Mouse (Mus musculus) intestine, postnatal 0 days (tissue): ENCODE results near the gene Rarb. TPM values are rescaled to one million over a fixed set of nuclear protein-coding genes. Genes with fewer than 3 reads are reported as not detected.

Experiments
- ATAC-seq: fragments of 200-750 bp; cut with Nextera tagmentation; 2 replicates; pipeline ENCODE4 v1.8.0; 2017; ENCODE audit warnings: mild to moderate bottlenecking, moderate TSS enrichment, moderate library complexity
- H3K27ac ChIP-seq: fragments of 300-500 bp; sonication (generic); 2 replicates; pipeline ENCODE4 v1.5.1; 2014; ENCODE audit warnings: mild to moderate bottlenecking, low read depth, low read length, moderate library complexity
- H3K27me3 ChIP-seq: fragments of 300-500 bp; sonication (generic); replicated peaks from 2 replicates; pipeline ENCODE4 v1.6.1; 2014; ENCODE audit warnings: low read length, mixed read lengths; ENCODE audit not compliant: control insufficient read depth, insufficient read depth
- H3K36me3 ChIP-seq: fragments of 300-500 bp; sonication (generic); 2 replicates; pipeline ENCODE4 v1.6.1; 2014; ENCODE audit warnings: mild to moderate bottlenecking, moderate library complexity; ENCODE audit not compliant: control insufficient read depth, insufficient read depth
- H3K4me1 ChIP-seq: fragments of 300-500 bp; sonication (generic); replicated peaks from 2 replicates; pipeline ENCODE4 v1.6.1; 2014; ENCODE audit warnings: antibody characterized with exemption, low read length, mixed read lengths; ENCODE audit not compliant: control insufficient read depth, insufficient read depth
- H3K4me2 ChIP-seq: fragments of 300-500 bp; sonication (generic); replicated peaks from 2 replicates; pipeline ENCODE4 v1.6.1; 2014; ENCODE audit warnings: low read depth, mild to moderate bottlenecking, moderate library complexity
- H3K4me3 ChIP-seq: fragments of 300-500 bp; sonication (generic); 2 replicates; pipeline ENCODE4 v1.5.1; 2014; ENCODE audit warnings: low read depth, low read length
- H3K9ac ChIP-seq: fragments of 300-500 bp; sonication (generic); 2 replicates; pipeline ENCODE4 v1.6.1; 2014; ENCODE audit warnings: mild to moderate bottlenecking, low read depth, low read length
- H3K9me3 ChIP-seq: fragments of 300-500 bp; sonication (generic); 2 replicates; pipeline ENCODE4 v1.6.1; 2016; ENCODE audit warnings: mixed run types; ENCODE audit not compliant: control insufficient read depth
- CTCF ChIP-seq: sonication (generic); IDR thresholded peaks from 2 replicates; pipeline ENCODE4 v1.5.1; 2016; ENCODE audit warnings: low read depth, mild to moderate bottlenecking, control low read depth, antibody characterized with exemption, moderate library complexity
- WGBS: fragments of 180-500 bp; shearing (Covaris S2); extraction: QIAGEN DNeasy Blood & Tissue Kit; methylation state at CpG from one replicate; pipeline ENCODE4 v1.1.7; 2014; 5-methylcytosine and 5-hydroxymethylcytosine counted together
- polyA plus RNA-seq: library from polyadenylated mRNA; unstranded; fragments of >200 nt; fragmentation: Nextera tagmentation; extraction: Ambion mirVana; gene quantifications from 2 replicates; pipeline ENCODE4 v1.2.1, GENCODE M21; 2015

Rarb gene
- polyA plus RNA-seq, 1 experiment from 2014 or later = 2.4 TPM

DNA sequence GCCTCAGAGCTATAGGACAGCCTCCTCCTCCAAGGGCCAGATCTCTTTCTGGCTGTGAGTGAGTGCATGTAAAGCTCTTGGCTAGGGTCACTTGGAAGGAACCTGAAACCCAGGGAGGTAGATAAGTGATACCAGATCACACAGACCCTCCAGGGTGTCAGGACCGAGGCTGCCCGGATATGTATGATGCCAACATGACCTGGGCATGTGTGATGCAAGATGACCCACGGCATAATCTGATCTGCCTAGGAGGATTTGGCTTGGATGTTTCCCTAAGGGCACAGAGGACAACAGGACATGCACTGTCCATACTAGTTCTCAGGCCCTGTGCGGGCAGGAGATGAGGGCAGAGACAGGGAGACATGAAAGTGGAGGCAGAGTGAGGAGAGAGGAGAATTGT, 374.1 kb downstream of the Rarb start:
- Histone ChIP-seq H3K36me3 (no peaks in the 10 kb centered on the region), H3K4me2 (no peak overlapping the region), H3K4me1 (no peaks in the 10 kb centered on the region), H3K27ac (no peak overlapping the region), H3K27me3 (no peaks in the 10 kb centered on the region), H3K9ac (no peak overlapping the region), H3K4me3 (no peak overlapping the region), H3K9me3 (no peaks in the 10 kb centered on the region)
- TF ChIP-seq CTCF = no peak
- ATAC-seq = no peak
- WGBS = 91% methylated on average over 4 of the region's 4 CpGs

- Histone ChIP-seq H3K27me3 (no peaks in the 10 kb centered on the region), H3K4me2 (no peak overlapping the region), H3K9me3 (no peaks in the 10 kb centered on the region), H3K4me1 (no peaks in the 10 kb centered on the region), H3K36me3 (peaks cover 9% of the 10 kb centered on the region; the same call in 1 of the 2 replicates), H3K27ac (no peak overlapping the region), H3K9ac (no peak overlapping the region), H3K4me3 (no peak overlapping the region)
- 63% methylated on average over 6 of the region's 6 CpGs for WGBS
- no peak for ATAC-seq
- no peak for TF ChIP-seq CTCF
These were observed 379.4 kb downstream of the Rarb start for GRCm38 (mm10) chr14:16439385-16440126.

- no peaks in the 10 kb centered on the region for H3K4me1 ChIP-seq
- H3K27ac ChIP-seq = no peak overlapping the region
- no peak overlapping the region for H3K4me3 ChIP-seq
- WGBS = 86% methylated on average over 4 of the region's 4 CpGs
- H3K4me2 ChIP-seq = no peak overlapping the region
- H3K27me3 ChIP-seq = no peaks in the 10 kb centered on the region
- TF ChIP-seq CTCF = no peak
- peaks cover 9% of the 10 kb centered on the region; the same call in 1 of the 2 replicates for H3K36me3 ChIP-seq
- no peak for ATAC-seq
- H3K9me3 ChIP-seq = no peaks in the 10 kb centered on the region
- H3K9ac ChIP-seq = no peak overlapping the region
These were observed 381.6 kb downstream of the Rarb start for GRCm38 (mm10) chr14:16437386-16437785.

DNA sequence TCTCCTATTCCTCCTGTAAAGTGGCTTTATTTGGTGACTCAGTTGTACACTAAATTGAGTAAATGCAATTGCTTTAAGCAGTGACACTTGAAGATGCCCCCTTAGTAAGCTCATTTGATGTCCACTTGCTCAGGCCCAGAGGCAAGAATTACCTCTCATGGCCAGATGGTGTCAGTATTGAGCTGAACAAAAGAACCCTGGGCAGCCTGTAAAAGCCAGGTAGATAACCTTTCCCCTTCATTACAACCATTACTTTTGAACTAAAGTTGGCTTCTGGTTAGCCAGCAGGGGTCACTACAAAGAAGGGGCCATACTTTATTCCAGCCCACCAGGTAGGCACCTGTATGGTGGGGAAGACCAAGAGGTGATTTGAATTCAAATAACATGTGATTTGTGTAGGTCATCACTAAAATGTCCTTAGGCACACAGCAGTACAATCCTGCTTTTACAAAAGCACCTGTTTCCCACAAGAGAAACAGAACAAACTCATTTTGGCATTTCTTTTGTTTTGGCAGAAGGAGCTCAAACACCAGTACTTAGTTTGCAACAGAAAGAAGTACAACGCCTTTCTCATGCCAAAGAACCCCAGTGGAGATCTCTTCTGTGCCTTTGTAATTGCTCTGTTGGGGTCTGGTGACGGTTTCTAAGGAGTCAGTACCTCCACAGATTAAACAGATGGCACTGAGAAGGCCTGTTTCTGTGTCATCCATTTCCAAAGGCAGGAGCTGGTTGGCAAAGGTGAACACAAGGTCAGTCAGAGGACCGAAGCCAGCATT, 384.4 kb downstream of the Rarb start:
- H3K36me3 ChIP-seq = peaks cover 9% of the 10 kb centered on the region
- H3K27me3 ChIP-seq = no peaks in the 10 kb centered on the region
- no peaks in the 10 kb centered on the region for H3K9me3 ChIP-seq
- no peaks in the 10 kb centered on the region for H3K4me1 ChIP-seq
- H3K9ac ChIP-seq = no peak overlapping the region
- no peak overlapping the region for H3K4me2 ChIP-seq
- H3K4me3 ChIP-seq = no peak overlapping the region
- peak; percentile 87 for TF ChIP-seq CTCF
- ATAC-seq = no peak
- no peak overlapping the region for H3K27ac ChIP-seq
- 79% methylated on average over 3 of the region's 3 CpGs for WGBS

DNA sequence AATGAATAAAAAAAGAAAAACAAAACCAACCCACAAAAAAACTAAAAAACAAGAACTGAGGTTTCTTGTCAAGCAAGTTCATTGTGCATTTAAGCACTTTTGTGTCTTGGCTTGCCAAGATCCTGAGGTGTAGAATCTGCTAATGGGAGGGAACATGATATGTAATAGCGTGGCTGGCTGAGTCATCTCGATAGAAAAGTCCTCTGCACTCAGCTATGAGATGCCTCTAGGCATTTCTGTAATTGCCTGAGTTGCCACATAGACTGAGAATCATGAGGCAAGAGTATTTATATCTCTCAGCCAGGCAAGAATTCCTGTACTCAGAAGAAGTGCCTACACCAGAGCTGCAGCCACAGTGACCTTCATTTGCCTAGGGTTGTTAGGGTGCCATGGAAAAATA, 385.8 kb downstream of the Rarb start:
- TF ChIP-seq CTCF = no peak
- no peaks in the 10 kb centered on the region for H3K27me3 ChIP-seq
- H3K4me1 ChIP-seq = no peaks in the 10 kb centered on the region
- H3K4me3 ChIP-seq = no peak overlapping the region
- no peak overlapping the region for H3K9ac ChIP-seq
- no peak overlapping the region for H3K4me2 ChIP-seq
- H3K36me3 ChIP-seq = peaks cover 14% of the 10 kb centered on the region
- no peak for ATAC-seq
- no peak overlapping the region for H3K27ac ChIP-seq
- H3K9me3 ChIP-seq = no peaks in the 10 kb centered on the region
- WGBS = 79% methylated on average over 2 of the region's 2 CpGs

- no peak for TF ChIP-seq CTCF
- 0 out of 2 replicates have a peak, but pooled peaks have one; percentile 19 for ATAC-seq
- H3K4me3 ChIP-seq = no peak overlapping the region
- no peak overlapping the region for H3K27ac ChIP-seq
- WGBS = 77% methylated on average over 3 of the region's 3 CpGs
- no peak overlapping the region for H3K4me2 ChIP-seq
- H3K4me1 ChIP-seq = no peaks in the 10 kb centered on the region
- no peaks in the 10 kb centered on the region for H3K9me3 ChIP-seq
- no peaks in the 10 kb centered on the region for H3K27me3 ChIP-seq
- H3K9ac ChIP-seq = no peak overlapping the region
- peaks cover 14% of the 10 kb centered on the region for H3K36me3 ChIP-seq
These were observed 386.4 kb downstream of the Rarb start for GRCm38 (mm10) chr14:16432550-16432949.
